Mouse (Mus musculus) embryonic facial prominence, embryonic 13.5 days (tissue): ENCODE measurements at regions not wholly inside any gene's neighbourhood (a gene's known extent, or its start where the extent isn't known, plus 50 kb on each side); places are given as distances from the start of the nearest gene placed in this dataset.

ENCODE experiments used
- ATAC-seq: fragments of 200-750 bp; cut with Nextera tagmentation; 2 replicates; pipeline ENCODE4 v1.8.0; 2017; ENCODE audit warnings: low read depth; ENCODE audit not compliant: insufficient number of reproducible peaks, insufficient read depth, low FRiP score, low TSS enrichment
- H3K27ac ChIP-seq: fragments of 300-500 bp; sonication (generic); 2 replicates; pipeline ENCODE4 v1.5.1; 2015; ENCODE audit warnings: moderate library complexity, mild to moderate bottlenecking, inconsistent platforms
- H3K27me3 ChIP-seq: fragments of 300-500 bp; sonication (generic); 2 replicates; pipeline ENCODE4 v1.6.1; 2015; ENCODE audit warnings: mild to moderate bottlenecking, inconsistent platforms
- H3K36me3 ChIP-seq: fragments of 300-500 bp; sonication (generic); 2 replicates; pipeline ENCODE4 v1.6.1; 2015; ENCODE audit warnings: mild to moderate bottlenecking, inconsistent platforms
- H3K4me1 ChIP-seq: fragments of 300-500 bp; sonication (generic); 2 replicates; pipeline ENCODE4 v1.6.1; 2015; ENCODE audit warnings: inconsistent platforms
- H3K4me2 ChIP-seq: fragments of 300-500 bp; sonication (generic); 2 replicates; pipeline ENCODE4 v1.6.1; 2015; ENCODE audit warnings: moderate library complexity, mild to moderate bottlenecking, inconsistent platforms
- H3K4me3 ChIP-seq: fragments of 300-500 bp; sonication (generic); 2 replicates; pipeline ENCODE4 v1.5.1; 2015; ENCODE audit warnings: mild to moderate bottlenecking, inconsistent platforms
- H3K9ac ChIP-seq: fragments of 300-500 bp; sonication (generic); 2 replicates; pipeline ENCODE4 v1.6.1; 2015; ENCODE audit warnings: mild to moderate bottlenecking, inconsistent platforms
- H3K9me3 ChIP-seq: fragments of 300-500 bp; sonication (generic); 2 replicates; pipeline ENCODE4 v1.6.1; 2016; ENCODE audit warnings: inconsistent platforms
- WGBS: fragments of 180-500 bp; shearing (Covaris S2); methylation state at CpG from one replicate; pipeline ENCODE4 v1.1.7; 2015; ENCODE audit warnings: mixed read lengths; 5-methylcytosine and 5-hydroxymethylcytosine counted together

GRCm38 (mm10) chr11:22666378-22666777, 154.5 kb downstream of the Tmem17 start:
- Histone ChIP-seq H3K9ac (no peak overlapping the region), H3K4me3 (no peak overlapping the region), H3K4me2 (no peak overlapping the region), H3K27ac (no peak overlapping the region), H3K9me3 (no peaks in the 10 kb centered on the region), H3K27me3 (no peaks in the 10 kb centered on the region), H3K4me1 (peaks cover 3% of the 10 kb centered on the region; the same call in 1 of the 2 replicates), H3K36me3 (no peaks in the 10 kb centered on the region)
- ATAC-seq = no peak
- WGBS = 86% methylated on average over 5 of the region's 5 CpGs

DNA sequence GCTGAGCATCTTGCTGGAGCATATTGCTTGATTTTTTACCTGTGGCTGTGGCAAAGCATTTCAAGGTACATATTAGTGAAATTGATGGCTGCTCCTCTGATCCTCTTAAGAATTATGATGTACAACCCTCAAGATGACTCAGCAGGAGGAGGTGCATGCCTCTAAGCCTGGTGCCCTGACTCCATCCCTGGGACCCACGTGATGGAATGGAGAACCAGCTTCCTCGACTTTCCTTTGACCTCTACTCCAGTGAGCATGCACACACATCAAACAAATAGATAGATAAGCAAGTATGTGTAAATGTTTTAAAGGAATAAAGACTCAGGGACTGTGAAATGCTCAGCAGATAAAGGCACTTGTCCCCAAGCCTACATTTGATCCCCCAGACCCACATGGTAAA, 156.3 kb downstream of the Tmem17 start:
- Histone ChIP-seq H3K9me3 (no peaks in the 10 kb centered on the region), H3K4me1 (no peaks in the 10 kb centered on the region)
- 69% methylated on average over 2 of the region's 2 CpGs for WGBS

GRCm38 (mm10) chr11:22669267-22669666, 157.4 kb downstream of the Tmem17 start:
- Histone ChIP-seq H3K4me1 (no peaks in the 10 kb centered on the region), H3K27ac (no peak overlapping the region), H3K36me3 (no peaks in the 10 kb centered on the region), H3K4me3 (no peak overlapping the region), H3K9ac (no peak overlapping the region), H3K9me3 (no peaks in the 10 kb centered on the region), H3K27me3 (no peaks in the 10 kb centered on the region), H3K4me2 (no peak overlapping the region)
- 64% methylated on average over 4 of the region's 4 CpGs for WGBS
- ATAC-seq = no peak

More for the DNA sequence above, 156.3 kb downstream of the Tmem17 start:
- H3K27me3 ChIP-seq = no peaks in the 10 kb centered on the region
- no peak overlapping the region for H3K4me2 ChIP-seq
- no peak overlapping the region for H3K27ac ChIP-seq
- no peak for ATAC-seq
- H3K36me3 ChIP-seq = no peaks in the 10 kb centered on the region
- no peak overlapping the region for H3K4me3 ChIP-seq
- no peak overlapping the region for H3K9ac ChIP-seq

GRCm38 (mm10) chr11:22671791-22672490, 160.1 kb downstream of the Tmem17 start:
- Histone ChIP-seq H3K27me3 (no peaks in the 10 kb centered on the region), H3K9me3 (no peaks in the 10 kb centered on the region), H3K4me1 (peaks cover 6% of the 10 kb centered on the region; the same call in 1 of the 2 replicates), H3K4me2 (no peak overlapping the region), H3K9ac (no peak overlapping the region), H3K36me3 (no peaks in the 10 kb centered on the region), H3K4me3 (no peak overlapping the region), H3K27ac (peak overlapping the region; percentile 3; the same call in 1 of the 2 replicates)
- no peak for ATAC-seq
- WGBS = 45% methylated on average over 5 of the region's 5 CpGs

DNA sequence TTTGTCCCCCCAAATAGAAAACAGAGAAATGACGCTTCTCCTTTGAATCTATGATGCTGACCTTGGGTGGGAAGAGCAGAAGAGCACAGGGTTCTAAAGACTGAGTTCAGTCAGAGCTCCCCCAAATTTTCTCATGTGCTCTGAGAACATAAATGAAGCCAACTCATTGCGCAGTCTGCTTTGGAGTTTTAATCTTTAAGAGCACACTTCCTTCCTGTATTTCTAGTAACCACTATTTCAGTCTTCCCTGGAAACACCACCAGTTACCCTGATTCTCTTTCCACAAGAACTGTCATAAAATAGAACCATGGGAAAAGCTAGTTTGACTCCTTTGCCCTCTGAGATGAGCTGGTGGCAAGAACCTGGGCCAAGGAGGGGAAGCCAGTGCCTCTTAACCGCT, 163.2 kb downstream of the Tmem17 start:
- Histone ChIP-seq H3K4me1 (peaks cover 6% of the 10 kb centered on the region; the same call in 1 of the 2 replicates), H3K9me3 (no peaks in the 10 kb centered on the region), H3K4me3 (no peak overlapping the region), H3K27me3 (no peaks in the 10 kb centered on the region), H3K9ac (no peak overlapping the region), H3K27ac (no peak overlapping the region), H3K36me3 (no peaks in the 10 kb centered on the region), H3K4me2 (no peak overlapping the region)
- no peak for ATAC-seq
- 68% methylated on average over 3 of the region's 3 CpGs for WGBS

DNA sequence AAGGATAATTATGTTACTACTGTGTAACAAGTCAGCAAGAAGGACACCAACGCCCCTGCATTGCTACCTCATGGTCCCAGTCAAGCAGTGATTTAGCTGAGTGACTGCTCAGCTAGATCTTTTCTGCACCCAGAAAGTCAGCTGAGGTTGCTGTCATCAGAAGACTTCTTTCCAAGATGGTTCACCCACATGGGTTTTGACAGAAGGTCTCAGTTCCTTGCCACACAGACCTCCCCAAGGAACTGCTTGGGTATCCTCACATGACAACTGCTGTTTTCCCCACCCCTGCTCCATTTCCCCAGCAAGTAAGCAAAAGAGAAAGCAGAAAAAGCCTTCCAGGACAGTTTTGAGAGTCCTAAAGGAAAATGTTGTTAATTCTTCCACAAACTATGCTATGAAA, 163.9 kb downstream of the Tmem17 start:
- Histone ChIP-seq H3K27ac (no peak overlapping the region), H3K4me2 (no peak overlapping the region), H3K9me3 (no peaks in the 10 kb centered on the region), H3K27me3 (no peaks in the 10 kb centered on the region), H3K9ac (no peak overlapping the region), H3K4me1 (peaks cover 6% of the 10 kb centered on the region; the same call in 1 of the 2 replicates), H3K36me3 (no peaks in the 10 kb centered on the region), H3K4me3 (no peak overlapping the region)
- WGBS = 51% methylated on average over 1 of the region's 1 CpGs
- no peak for ATAC-seq

DNA sequence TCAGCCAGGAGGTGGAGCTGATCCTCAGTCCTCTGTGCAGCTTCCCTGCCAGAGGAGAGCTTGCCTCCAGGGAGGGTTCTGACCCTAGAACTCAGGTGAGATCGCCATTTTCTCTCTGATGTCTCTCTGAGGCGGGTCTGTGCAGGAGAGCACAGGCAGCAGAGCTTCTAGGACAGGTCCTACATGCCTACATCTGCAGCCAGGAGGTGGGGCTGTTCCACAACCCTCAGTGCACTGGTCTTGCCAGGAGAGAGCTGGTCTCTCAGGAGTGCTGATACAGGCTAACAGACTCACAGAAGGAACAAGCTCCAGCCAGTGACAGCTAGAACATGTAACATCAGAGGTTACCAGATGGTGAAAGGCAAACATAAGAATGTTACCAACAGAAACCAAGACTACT, 165.4 kb downstream of the Tmem17 start:
- H3K27ac ChIP-seq = no peak overlapping the region
- peaks cover 6% of the 10 kb centered on the region; the same call in 1 of the 2 replicates for H3K4me1 ChIP-seq
- H3K9me3 ChIP-seq = no peaks in the 10 kb centered on the region
- H3K9ac ChIP-seq = no peak overlapping the region
- no peak overlapping the region for H3K4me2 ChIP-seq
- ATAC-seq = no peak
- no peaks in the 10 kb centered on the region for H3K36me3 ChIP-seq
- H3K27me3 ChIP-seq = no peaks in the 10 kb centered on the region
- 41% methylated on average over 2 of the region's 2 CpGs for WGBS
- H3K4me3 ChIP-seq = no peak overlapping the region

DNA sequence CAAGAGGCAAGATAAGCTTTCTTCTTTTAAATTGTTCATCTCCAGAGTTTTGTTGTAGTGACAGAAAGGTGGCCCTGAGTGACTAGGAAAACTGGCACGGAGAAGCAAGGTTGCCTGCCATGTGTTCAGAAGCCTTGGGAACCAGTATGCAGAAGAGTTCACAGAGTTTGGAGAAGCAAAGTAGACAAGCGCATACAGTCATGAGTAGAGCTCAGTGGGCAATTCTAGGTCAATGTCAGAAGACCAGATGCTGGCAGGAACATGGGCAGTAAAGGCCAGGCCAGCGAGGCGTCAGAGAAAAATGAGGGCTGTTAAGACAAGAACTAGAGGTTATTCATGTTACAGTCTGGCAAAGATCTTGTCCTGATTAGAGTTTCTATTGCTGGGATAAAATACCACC, 172.7 kb downstream of the Tmem17 start:
- WGBS = 80% methylated on average over 4 of the region's 4 CpGs
- Histone ChIP-seq H3K27me3 (no peaks in the 10 kb centered on the region), H3K27ac (no peak overlapping the region), H3K9me3 (no peaks in the 10 kb centered on the region), H3K4me2 (no peak overlapping the region), H3K4me3 (no peak overlapping the region), H3K9ac (no peak overlapping the region), H3K36me3 (no peaks in the 10 kb centered on the region), H3K4me1 (no peaks in the 10 kb centered on the region)
- no peak for ATAC-seq

- Histone ChIP-seq H3K9ac (no peak overlapping the region), H3K4me1 (no peaks in the 10 kb centered on the region), H3K27me3 (no peaks in the 10 kb centered on the region), H3K4me3 (no peak overlapping the region), H3K9me3 (no peaks in the 10 kb centered on the region), H3K36me3 (no peaks in the 10 kb centered on the region), H3K4me2 (no peak overlapping the region), H3K27ac (no peak overlapping the region)
- 96% methylated on average over 3 of the region's 3 CpGs for WGBS
- ATAC-seq = no peak
These were observed 169.9 kb downstream of the B3gnt2 start for GRCm38 (mm10) chr11:22690829-22691228.

DNA sequence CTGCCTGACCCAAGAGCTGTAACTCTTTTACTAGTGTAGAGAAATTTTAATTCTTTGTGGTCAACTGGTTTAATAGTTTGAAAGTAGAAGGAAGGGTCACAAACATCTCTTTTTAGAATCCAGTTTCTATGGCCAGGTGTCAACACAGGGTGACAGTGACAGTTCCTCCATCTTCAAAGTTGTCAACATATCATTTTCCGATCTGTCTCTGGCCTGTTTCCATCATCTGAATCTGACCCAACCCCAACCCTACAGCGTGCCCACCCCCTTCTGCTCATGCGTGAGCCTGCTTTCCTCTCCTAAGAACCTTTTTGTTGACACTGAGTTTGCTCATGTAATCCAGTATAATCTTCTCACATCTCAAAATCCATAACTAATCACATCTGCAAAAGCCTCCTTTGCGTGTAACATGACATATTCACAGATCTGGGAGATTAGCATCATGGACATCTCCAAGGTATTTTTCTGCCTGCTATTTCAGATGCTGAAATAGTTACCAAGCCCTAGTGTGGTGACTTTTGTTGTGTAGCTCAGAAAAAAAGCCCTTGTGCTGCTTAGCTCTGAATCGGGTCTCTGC, 168.4 kb downstream of the B3gnt2 start:
- no peak for ATAC-seq
- Histone ChIP-seq H3K9me3 (no peaks in the 10 kb centered on the region), H3K4me1 (no peaks in the 10 kb centered on the region), H3K27me3 (no peaks in the 10 kb centered on the region), H3K4me3 (no peak overlapping the region), H3K36me3 (no peaks in the 10 kb centered on the region), H3K4me2 (no peak overlapping the region), H3K27ac (no peak overlapping the region), H3K9ac (no peak overlapping the region)
- 78% methylated on average over 5 of the region's 5 CpGs for WGBS

- H3K9ac ChIP-seq = no peak overlapping the region
- no peak overlapping the region for H3K27ac ChIP-seq
- H3K4me1 ChIP-seq = peaks cover 4% of the 10 kb centered on the region
- whole genome bisulfite sequencing = 31% methylated on average over 1 of the region's 1 CpGs
- ATAC-seq = no peak
- no peaks in the 10 kb centered on the region for H3K27me3 ChIP-seq
- no peaks in the 10 kb centered on the region for H3K36me3 ChIP-seq
- no peak overlapping the region for H3K4me2 ChIP-seq
- H3K9me3 ChIP-seq = no peaks in the 10 kb centered on the region
- H3K4me3 ChIP-seq = no peak overlapping the region
These were observed 167.8 kb downstream of the B3gnt2 start for GRCm38 (mm10) chr11:22692941-22693341.

- 72% methylated on average over 2 of the region's 2 CpGs for WGBS
- Histone ChIP-seq H3K4me3 (no peak overlapping the region), H3K36me3 (no peaks in the 10 kb centered on the region), H3K4me2 (no peak overlapping the region), H3K27me3 (no peaks in the 10 kb centered on the region), H3K9ac (no peak overlapping the region), H3K27ac (no peak overlapping the region), H3K9me3 (no peaks in the 10 kb centered on the region), H3K4me1 (peaks cover 8% of the 10 kb centered on the region)
- ATAC-seq = no peak
These were observed 167.4 kb downstream of the B3gnt2 start for GRCm38 (mm10) chr11:22693376-22693775.
